Mouse (Mus musculus) ES-Bruce4 (cell line): ENCODE results near the gene Sufu.

Experiments used
- CTCF ChIP-seq: IDR thresholded peaks from one replicate; pipeline ENCODE4 v1.8.1; 2011; ENCODE audit warnings: low read depth, low read length
- POLR2A ChIP-seq: IDR thresholded peaks from one replicate; pipeline ENCODE4 v1.8.1; 2011; ENCODE audit warnings: low read length; ENCODE audit not compliant: insufficient read depth

GRCm38 (mm10) chr19:46357344-46358280, 39.1 kb upstream of the Sufu start:
- TF ChIP-seq CTCF (no peak), POLR2A (no peak)
